Mouse (Mus musculus): ENCODE results near the gene Retreg3.
"Not testable (repeated sequence)": the region's sequence is repeated elsewhere in the genome, so short reads cannot be mapped to it uniquely, and the experiment has no call there.

The Retreg3 gene

GRCm38 (mm10) chr11:101119761-101120544 is at the start of gene Retreg3, which contains the start of gene Tubg1:
Retreg3 (minus strand) TSS chr11:101119893.
Tubg1 (plus strand) TSS chr11:101119938.
- peak; percentile 90 for ATAC-seq (ENCODE audit: insufficient number of reproducible peaks, low FRiP score, low TSS enrichment)

DNA sequence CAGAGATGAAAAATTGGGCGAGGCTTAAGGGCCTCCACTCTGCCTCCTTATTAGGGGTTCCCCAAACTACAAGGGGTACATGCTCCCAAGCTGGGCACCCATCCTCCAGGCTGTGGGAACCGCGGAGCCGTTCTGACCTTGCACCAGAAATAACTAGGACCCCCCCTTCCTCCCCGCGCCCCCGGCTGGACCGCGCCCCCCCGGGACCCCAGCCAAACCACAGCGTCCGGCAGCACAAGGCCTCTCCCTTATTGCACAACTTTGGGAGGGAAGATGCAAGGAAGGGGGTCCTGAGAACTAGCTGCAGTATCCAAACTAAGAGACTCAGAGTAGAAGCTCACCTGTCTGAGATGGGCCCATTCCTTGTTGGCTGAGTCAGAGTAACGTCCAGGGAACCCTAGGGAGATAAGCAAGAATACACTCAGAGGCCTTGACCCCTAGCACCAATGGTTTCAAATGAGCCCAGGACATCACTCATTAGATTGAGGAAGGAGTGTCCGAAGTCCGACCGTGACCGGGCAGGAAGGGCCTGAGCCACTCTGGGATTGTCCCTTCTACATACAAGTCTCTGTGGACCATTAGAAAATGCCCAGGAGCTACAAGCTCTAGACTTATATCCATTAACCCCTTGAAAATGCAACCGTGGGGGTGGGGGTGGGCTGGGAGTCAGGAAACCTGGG is 48.7 kb upstream of the Retreg3 start:
- no peak for ATAC-seq (ENCODE audit: insufficient number of reproducible peaks, low FRiP score, low TSS enrichment)

DNA sequence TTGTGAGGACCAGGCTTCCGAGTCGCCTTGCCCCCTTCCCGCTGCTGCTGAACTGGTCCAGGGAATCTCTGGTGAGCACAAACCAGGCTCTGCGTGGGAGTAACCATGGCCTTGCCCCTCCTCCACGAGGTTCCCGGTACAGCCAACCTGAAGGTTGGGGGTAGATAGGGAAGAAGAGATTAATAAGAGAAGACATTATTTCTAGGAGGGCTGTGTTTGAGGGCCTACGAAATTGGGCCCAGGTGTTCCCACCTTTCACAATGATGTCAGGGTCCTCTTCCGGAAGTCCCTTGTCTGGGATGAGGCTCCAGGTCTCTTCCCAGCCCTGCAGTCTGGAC is 48.2 kb upstream of the Retreg3 start:
- no peak for ATAC-seq (ENCODE audit: insufficient number of reproducible peaks, low FRiP score, low TSS enrichment)

DNA sequence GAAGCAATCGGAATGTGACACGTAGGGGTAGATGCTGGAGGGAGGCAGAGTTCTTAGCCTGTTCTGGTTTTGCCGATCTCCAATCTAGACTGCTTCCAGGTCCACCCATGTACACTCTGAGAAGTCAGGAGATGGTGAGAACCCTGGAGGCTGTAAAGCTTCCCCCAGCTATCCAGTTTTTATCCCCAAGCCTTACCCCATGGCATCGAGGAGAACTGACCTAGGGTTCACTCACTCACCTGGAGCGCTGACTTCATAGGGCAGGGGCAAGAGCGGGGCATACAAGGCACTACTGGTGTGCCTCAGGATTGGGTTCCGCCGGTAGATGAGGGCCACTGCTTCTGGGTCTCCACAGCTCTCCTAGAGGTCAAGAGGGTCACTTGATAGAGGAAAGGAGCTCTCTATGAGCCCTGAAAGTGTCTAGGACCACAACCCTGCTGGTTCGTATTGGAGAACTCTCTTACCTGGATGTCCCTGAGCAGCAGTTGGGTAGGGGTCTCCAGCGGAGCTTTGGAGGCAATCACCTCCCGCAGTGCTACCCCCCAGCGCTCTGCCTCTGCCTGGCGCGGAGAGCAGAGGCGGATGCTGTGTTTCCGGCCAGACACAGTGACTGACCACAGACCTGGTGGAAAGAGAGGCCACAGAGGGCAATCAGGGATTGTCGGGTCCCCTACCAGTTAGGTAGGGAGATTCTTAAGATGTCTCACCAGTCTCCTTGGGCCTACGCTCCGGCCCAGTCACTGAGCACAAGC is 47.7 kb upstream of the Retreg3 start:
- ATAC-seq (ENCODE audit: insufficient number of reproducible peaks, low FRiP score, low TSS enrichment), result no peak

DNA sequence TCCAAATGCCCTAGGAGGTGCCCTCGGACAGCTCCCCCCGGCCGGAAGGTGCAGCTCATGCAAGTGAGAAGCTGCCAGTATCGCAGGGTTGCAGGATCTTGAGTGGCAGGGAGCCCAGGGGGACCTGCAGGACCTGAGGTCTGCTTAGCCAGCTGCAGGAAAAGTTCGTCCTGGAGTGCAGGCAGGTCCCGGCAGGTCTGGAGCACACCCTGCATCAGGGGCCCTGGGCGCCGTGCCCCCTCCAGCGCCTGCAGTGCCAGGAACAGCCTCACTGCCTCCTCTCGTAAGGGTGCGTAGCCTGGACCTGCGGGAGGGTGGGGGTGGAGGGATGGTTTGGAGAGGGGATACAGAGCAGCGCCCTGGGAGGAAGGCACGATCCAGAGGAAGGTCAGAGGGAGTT is 46.7 kb upstream of the Retreg3 start:
- ATAC-seq (ENCODE audit: insufficient number of reproducible peaks, low FRiP score, low TSS enrichment), result no peak

GRCm38 (mm10) chr11:101164677-101165580 is 45.2 kb upstream of the Retreg3 start:
- no peak for ATAC-seq (ENCODE audit: insufficient number of reproducible peaks, low FRiP score, low TSS enrichment)

- ATAC-seq (ENCODE audit: insufficient number of reproducible peaks, low FRiP score, low TSS enrichment), result no peak
Measured at GRCm38 (mm10) chr11:101164351-101164665, 44.6 kb upstream of the Retreg3 start.

DNA sequence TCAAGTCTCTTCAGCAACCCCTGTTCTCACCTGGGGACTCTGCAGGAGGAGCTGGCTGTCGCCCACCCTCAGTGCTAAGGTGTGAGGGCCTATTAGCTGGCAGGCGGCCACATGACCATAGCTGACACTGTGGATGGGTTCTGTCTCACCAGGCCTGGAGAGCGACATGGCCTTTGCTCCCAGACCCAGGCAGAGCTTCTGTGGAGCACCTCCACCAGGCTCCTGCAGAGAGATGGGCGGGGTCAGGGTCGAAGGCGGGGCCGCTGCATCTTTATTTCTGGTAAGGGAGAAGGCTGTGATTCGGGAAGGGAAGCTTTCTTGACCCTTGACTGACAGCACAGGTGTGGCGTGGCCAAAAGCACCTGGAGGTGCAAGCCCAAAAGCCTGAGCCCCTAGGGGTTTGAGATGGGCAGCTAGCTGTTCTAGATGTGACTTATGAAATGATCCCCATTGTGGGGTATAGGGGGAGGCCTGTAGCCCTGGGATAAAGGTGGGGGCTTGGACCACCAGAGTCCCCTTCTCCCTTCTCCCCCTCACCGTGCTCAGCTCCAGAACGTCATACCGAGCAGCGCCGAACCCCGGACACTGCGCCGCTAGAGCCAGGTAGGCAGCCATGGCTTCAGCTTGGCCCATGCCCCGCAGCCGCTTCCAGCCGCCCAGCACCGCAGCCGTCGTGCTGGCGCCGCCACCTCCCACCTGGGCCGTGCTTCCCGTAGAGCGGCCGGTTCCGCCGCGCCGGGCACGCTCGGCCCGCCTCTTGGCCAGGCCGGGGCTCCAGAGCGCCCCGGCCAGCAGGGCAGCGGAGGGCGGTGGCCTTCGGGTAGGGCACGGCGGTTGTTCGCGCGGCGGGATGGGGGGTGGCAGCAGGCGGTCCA is 44.0 kb upstream of the Retreg3 start:
- ATAC-seq (ENCODE audit: insufficient number of reproducible peaks, low FRiP score, low TSS enrichment), result no peak

GRCm38 (mm10) chr11:101162772-101163171 is 43.1 kb upstream of the Retreg3 start:
- ATAC-seq (ENCODE audit: insufficient number of reproducible peaks, low FRiP score, low TSS enrichment), result no peak

- no peak for ATAC-seq (ENCODE audit: insufficient number of reproducible peaks, low FRiP score, low TSS enrichment)
Measured at GRCm38 (mm10) chr11:101162301-101162700, 42.6 kb upstream of the Retreg3 start.

DNA sequence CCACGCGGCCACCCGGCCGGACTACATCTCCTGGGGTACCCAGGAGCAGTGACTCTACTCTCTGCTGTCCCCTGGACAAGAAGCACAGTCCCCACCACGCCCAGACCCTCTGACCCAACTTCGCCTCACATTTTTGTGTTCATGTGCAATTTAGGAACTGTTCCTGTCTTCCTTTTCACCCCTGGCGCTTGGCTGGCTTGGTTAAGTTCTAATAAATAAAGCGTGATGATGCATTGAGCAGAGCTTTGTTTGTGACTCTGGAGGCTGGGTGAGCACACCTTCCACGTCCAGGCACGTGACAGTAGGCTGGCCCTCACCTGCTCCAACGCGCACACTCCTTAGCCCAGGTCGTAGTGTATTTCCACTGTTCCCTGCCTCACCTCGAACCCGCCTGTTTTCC is 41.9 kb upstream of the Retreg3 start:
- ATAC-seq (ENCODE audit: insufficient number of reproducible peaks, low FRiP score, low TSS enrichment), result no peak

GRCm38 (mm10) chr11:101160981-101161505 is 41.4 kb upstream of the Retreg3 start:
- not testable (repeated sequence) for ATAC-seq (ENCODE audit: insufficient number of reproducible peaks, low FRiP score, low TSS enrichment)

- ATAC-seq (ENCODE audit: insufficient number of reproducible peaks, low FRiP score, low TSS enrichment), result not testable (repeated sequence)
Measured at GRCm38 (mm10) chr11:101160151-101160550, 40.5 kb upstream of the Retreg3 start.

DNA sequence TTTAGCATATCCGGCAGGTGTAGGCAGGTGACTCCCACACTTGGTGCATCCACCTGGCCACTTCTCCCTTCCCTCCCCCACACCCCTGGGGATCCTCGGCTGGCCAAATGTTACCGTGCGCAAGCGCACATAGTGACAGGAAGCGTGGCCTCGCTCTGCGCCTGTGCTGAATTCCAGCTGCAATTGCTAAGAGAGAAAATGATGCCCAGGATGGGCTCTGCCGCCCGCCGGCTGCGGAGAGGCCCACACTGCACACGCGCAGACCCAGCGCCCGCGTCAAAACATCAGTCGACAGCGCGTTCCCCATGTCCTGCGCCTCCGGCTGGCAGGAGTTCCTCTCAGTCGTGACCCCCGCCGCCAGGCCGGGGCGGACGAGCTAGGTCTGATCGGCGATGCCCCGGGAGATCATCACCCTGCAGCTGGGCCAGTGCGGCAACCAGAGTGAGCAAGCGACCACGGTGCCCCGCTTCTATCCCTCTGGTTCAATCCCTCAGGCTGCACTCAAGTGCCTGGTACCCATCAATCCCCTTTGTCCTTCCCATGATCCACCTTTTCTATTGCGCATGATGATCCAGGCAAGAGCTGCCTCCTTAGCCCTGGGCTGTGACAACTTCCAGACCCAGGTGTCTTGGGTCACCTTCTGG is 36.2 kb upstream of the Retreg3 start, which contains the start of gene Tubg2:
TSS of gene Tubg2 (plus strand) at position 180 of the 644 bp plus-strand sequence.
- ATAC-seq (ENCODE audit: insufficient number of reproducible peaks, low FRiP score, low TSS enrichment), result peak; percentile 70; the same call in 1 of the 2 replicates

DNA sequence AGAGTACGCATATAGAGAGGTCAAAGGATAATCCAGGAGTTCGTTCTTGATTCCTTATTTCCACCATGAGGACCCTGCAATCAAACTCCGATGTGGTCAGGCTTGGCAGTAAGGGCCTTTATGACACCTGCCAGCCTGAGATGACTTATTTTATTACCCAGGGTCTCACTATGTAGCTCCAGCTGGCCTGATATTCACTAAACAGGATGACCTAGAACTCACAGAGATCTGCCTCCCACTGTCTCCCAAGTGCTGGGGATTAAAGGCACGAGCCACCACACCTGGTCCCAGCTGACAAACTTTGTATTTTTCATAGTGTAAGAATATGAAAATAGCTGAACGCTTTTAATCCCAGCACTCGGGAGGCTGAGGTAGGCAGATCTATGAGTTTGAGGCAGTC is 35.5 kb upstream of the Retreg3 start:
- no peak for ATAC-seq (ENCODE audit: insufficient number of reproducible peaks, low FRiP score, low TSS enrichment)

DNA sequence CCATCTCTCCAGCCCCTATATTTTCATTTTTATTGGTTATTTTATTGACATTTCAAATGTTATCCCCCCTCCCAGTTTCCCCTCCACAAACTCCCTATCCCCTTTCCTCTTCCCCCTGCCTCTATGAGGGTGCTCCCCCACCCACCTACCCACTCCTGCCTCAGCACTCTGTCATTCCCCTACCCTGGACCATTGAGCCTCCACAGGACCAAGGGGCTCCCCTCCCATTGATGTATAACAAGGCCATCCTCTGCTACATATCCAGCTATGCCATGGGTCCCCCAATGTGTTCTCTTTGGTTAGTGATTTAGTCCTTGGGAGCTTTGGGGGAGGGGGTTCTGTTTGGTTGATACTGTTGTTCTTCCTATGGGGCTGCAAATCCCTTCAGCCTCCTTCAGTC is 35.0 kb upstream of the Retreg3 start:
- no peak for ATAC-seq (ENCODE audit: insufficient number of reproducible peaks, low FRiP score, low TSS enrichment)

DNA sequence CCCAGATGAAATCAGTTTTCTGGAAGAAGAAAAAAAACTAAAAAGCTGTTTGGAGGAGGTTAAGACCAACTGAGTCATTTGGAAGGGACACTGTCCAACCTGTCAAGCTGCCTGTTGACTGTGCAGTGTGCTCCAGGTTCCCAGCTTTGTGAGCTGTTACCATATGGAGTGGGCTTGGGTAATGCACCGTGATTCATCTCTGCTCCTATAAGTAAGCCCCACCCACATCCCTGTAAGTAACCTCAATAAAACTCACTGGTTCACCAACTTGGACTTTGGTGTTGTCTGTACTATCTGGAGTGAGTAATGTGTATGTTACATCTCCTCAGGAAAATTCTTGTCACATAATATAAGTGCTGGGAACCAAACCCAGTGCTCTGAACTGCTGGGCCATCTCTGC is 33.1 kb upstream of the Retreg3 start:
- ATAC-seq (ENCODE audit: insufficient number of reproducible peaks, low FRiP score, low TSS enrichment), result no peak

GRCm38 (mm10) chr11:101151063-101151462 is 31.4 kb upstream of the Retreg3 start:
- ATAC-seq (ENCODE audit: insufficient number of reproducible peaks, low FRiP score, low TSS enrichment), result no peak

All from cerebellum, adult (tissue).